Mouse (Mus musculus) CH12.LX (cell line): ENCODE results near the gene S100a2. TPM values are rescaled to one million over a fixed set of nuclear protein-coding genes. Genes with fewer than 3 reads are reported as not detected.

Experiments
- DNase-seq: peaks from one replicate; pipeline ENCODE4 v3.0.0-alpha.2; 2013; ENCODE audit errors: extremely low read depth
- H3K27ac ChIP-seq: 2 replicates; pipeline ENCODE4 v1.5.1; 2012; ENCODE audit warnings: low read depth, mild to moderate bottlenecking, control low read depth, moderate library complexity; ENCODE audit not compliant: insufficient read depth
- H3K27me3 ChIP-seq: replicated peaks from 2 replicates; pipeline ENCODE3; 2012; ENCODE audit warnings: inconsistent platforms
- H3K36me3 ChIP-seq, 2 experiments: replicated peaks in 1 of 2; 2 replicates each; pipeline versions ENCODE3 to v1.6.1; 2012; ENCODE audit warnings: inconsistent platforms in 1 of 2, low read length in 1 of 2, mild to moderate bottlenecking in 1 of 2, mixed read lengths in 1 of 2, moderate library complexity in 1 of 2; ENCODE audit not compliant: control insufficient read depth in 1 of 2, insufficient read depth in 1 of 2
- H3K4me1 ChIP-seq, 2 experiments: 2 replicates each; pipeline ENCODE4 v1.6.1; 2012; ENCODE audit warnings: inconsistent platforms in 1 of 2, moderate library complexity in 1 of 2; ENCODE audit not compliant: insufficient read depth in 2 of 2, control insufficient read depth in 1 of 2
- H3K4me2 ChIP-seq: 2 replicates; pipeline ENCODE4 v1.6.1; 2012; ENCODE audit warnings: low read depth, mild to moderate bottlenecking, control low read depth; ENCODE audit not compliant: poor library complexity, insufficient read depth, severe bottlenecking
- H3K4me3 ChIP-seq, 3 experiments: fragments of 150-350 bp in 1 of 3; sonication (generic) in 1 of 3; replicated peaks in 1 of 3; 2 replicates each; pipeline versions ENCODE3 to v1.5.1; 2011 to 2012; ENCODE audit warnings: low read depth in 2 of 3, low read length in 2 of 3, mild to moderate bottlenecking in 2 of 3, moderate library complexity in 2 of 3, control low read depth in 1 of 3, improper control_type of control experiment in 1 of 3, inconsistent platforms in 1 of 3, mixed read lengths in 1 of 3; ENCODE audit not compliant: poor library complexity in 1 of 3
- H3K79me2 ChIP-seq: replicated peaks from 2 replicates; pipeline ENCODE4 v1.6.1; 2012; ENCODE audit warnings: mild to moderate bottlenecking, moderate library complexity; ENCODE audit not compliant: control insufficient read depth, poor library complexity, insufficient read depth, severe bottlenecking; ENCODE audit errors: extremely low read depth
- H3K9ac ChIP-seq: 2 replicates; pipeline ENCODE4 v1.6.1; 2012; ENCODE audit warnings: low read depth, mild to moderate bottlenecking, control low read depth, moderate library complexity; ENCODE audit not compliant: insufficient read depth
- H3K9me3 ChIP-seq: replicated peaks from 2 replicates; pipeline ENCODE3; 2012; ENCODE audit warnings: low read length, inconsistent platforms, mixed read lengths
- BHLHE40 ChIP-seq: IDR thresholded peaks from 2 replicates; pipeline ENCODE4 v1.6.1; 2011; ENCODE audit warnings: mild to moderate bottlenecking, low read depth, low read length, improper control_type of control experiment
- CTCF ChIP-seq, 2 experiments: IDR thresholded peaks in 1 of 2; conservative IDR thresholded peaks in 1 of 2; 2 replicates each; pipeline ENCODE4 v1.5.1; 2011 to 2012; ENCODE audit warnings: low read depth in 2 of 2, low read length in 2 of 2, improper control_type of control experiment in 1 of 2, inconsistent platforms in 1 of 2, mild to moderate bottlenecking in 1 of 2, moderate library complexity in 1 of 2
- EP300 ChIP-seq: IDR thresholded peaks from 2 replicates; pipeline ENCODE4 v1.6.1; 2011; ENCODE audit warnings: low read length, improper control_type of control experiment
- ETS1 ChIP-seq: conservative IDR thresholded peaks from 2 replicates; pipeline ENCODE4 v1.6.1; 2012; ENCODE audit warnings: low read depth, mild to moderate bottlenecking, inconsistent platforms, low read length, improper control_type of control experiment, moderate library complexity
- HCFC1 ChIP-seq: IDR thresholded peaks from 2 replicates; pipeline ENCODE4 v1.6.1; 2012; ENCODE audit warnings: low read depth, mild to moderate bottlenecking, inconsistent platforms, low read length, improper control_type of control experiment
- JUN ChIP-seq: IDR thresholded peaks from 2 replicates; pipeline ENCODE4 v1.6.1; 2011; ENCODE audit warnings: low read depth, mild to moderate bottlenecking, low read length, improper control_type of control experiment, moderate library complexity; ENCODE audit not compliant: insufficient read depth
- MAFK ChIP-seq: IDR thresholded peaks from 2 replicates; pipeline ENCODE4 v1.6.1; 2011; ENCODE audit warnings: low read length, improper control_type of control experiment; ENCODE audit not compliant: insufficient replicate concordance
- NELFE ChIP-seq: IDR thresholded peaks from 2 replicates; pipeline ENCODE4 v1.6.1; 2011; ENCODE audit warnings: low read depth, low read length, improper control_type of control experiment
- NRF1 ChIP-seq: IDR thresholded peaks from 2 replicates; pipeline ENCODE4 v1.6.1; 2014; ENCODE audit warnings: low read depth, mild to moderate bottlenecking, inconsistent platforms, low read length, improper control_type of control experiment, moderate library complexity
- PAX5 ChIP-seq: IDR thresholded peaks from 2 replicates; pipeline ENCODE4 v1.6.1; 2012; ENCODE audit warnings: low read length, inconsistent platforms, mixed read lengths
- POLR2A ChIP-seq: IDR thresholded peaks from 2 replicates; pipeline ENCODE4 v1.6.1; 2011; ENCODE audit warnings: low read depth, mild to moderate bottlenecking, improper control_type of control experiment, low read length
- RAD21 ChIP-seq: IDR thresholded peaks from 2 replicates; pipeline ENCODE4 v1.6.1; 2011; ENCODE audit warnings: low read depth, mild to moderate bottlenecking, low read length, improper control_type of control experiment, moderate library complexity
- RCOR1 ChIP-seq: conservative IDR thresholded peaks from 2 replicates; pipeline ENCODE4 v1.6.1; 2012; ENCODE audit warnings: low read depth, mild to moderate bottlenecking, inconsistent platforms, low read length, improper control_type of control experiment
- SMC3 ChIP-seq: IDR thresholded peaks from 2 replicates; pipeline ENCODE4 v1.6.1; 2011; ENCODE audit warnings: low read depth, low read length, improper control_type of control experiment
- TBP ChIP-seq: conservative IDR thresholded peaks from 2 replicates; pipeline ENCODE4 v1.6.1; 2011; ENCODE audit warnings: low read depth, low read length, improper control_type of control experiment
- UBTF ChIP-seq: IDR thresholded peaks from 2 replicates; pipeline ENCODE4 v1.6.1; 2012; ENCODE audit warnings: low read depth, mild to moderate bottlenecking, inconsistent platforms, low read length, improper control_type of control experiment, moderate library complexity
- USF1 ChIP-seq: IDR thresholded peaks from 2 replicates; pipeline ENCODE4 v1.6.1; 2014; ENCODE audit warnings: low read depth, mild to moderate bottlenecking, inconsistent platforms, low read length, improper control_type of control experiment
- USF2 ChIP-seq: conservative IDR thresholded peaks from 2 replicates; pipeline ENCODE4 v1.6.1; 2011; ENCODE audit warnings: low read depth, low read length, improper control_type of control experiment
- ZKSCAN1 ChIP-seq: IDR thresholded peaks from 2 replicates; pipeline ENCODE4 v1.6.1; 2012; ENCODE audit warnings: low read depth, inconsistent platforms, low read length, improper control_type of control experiment, borderline replicate concordance
- dilution Hi-C: fragments of 300-500 bp; cut with MboI; formaldehyde crosslinking; loops from 2 replicates; pipeline ENCODE4 v1.14.3; 2020; ENCODE audit warnings: low sequenced_read_pairs; ENCODE audit not compliant: extremely low pct_unique_long_range_greater_than_20kb, extremely low pct_ligation_motif_present
- in situ Hi-C: fragments of 300-500 bp; cut with MboI; formaldehyde crosslinking; loops from 3 replicates; pipeline ENCODE4 v1.14.3; 2019; ENCODE audit warnings: low sequenced_read_pairs, low pct_ligation_motif_present, low pct_unique_long_range_greater_than_20kb, mixed read lengths
- polyA plus RNA-seq: library from polyadenylated mRNA; unstranded; fragments of >175 nt; gene quantifications from 2 replicates; pipeline ENCODE4 v1.2.1, GENCODE M21; 2012; ENCODE audit warnings: low read depth; ENCODE audit not compliant: insufficient read length
- total RNA-seq, 2 experiments: library from RNA; depleted of rRNA; stranded (reverse); fragments of 300-350 nt in 1 of 2; fragments of >200 nt in 1 of 2; gene quantifications; 2 replicates each; pipeline ENCODE4 v1.2.3; 2012 to 2014

S100a2 gene
- total and polyA plus RNA-seq, 3 experiments = not detected

DNA sequence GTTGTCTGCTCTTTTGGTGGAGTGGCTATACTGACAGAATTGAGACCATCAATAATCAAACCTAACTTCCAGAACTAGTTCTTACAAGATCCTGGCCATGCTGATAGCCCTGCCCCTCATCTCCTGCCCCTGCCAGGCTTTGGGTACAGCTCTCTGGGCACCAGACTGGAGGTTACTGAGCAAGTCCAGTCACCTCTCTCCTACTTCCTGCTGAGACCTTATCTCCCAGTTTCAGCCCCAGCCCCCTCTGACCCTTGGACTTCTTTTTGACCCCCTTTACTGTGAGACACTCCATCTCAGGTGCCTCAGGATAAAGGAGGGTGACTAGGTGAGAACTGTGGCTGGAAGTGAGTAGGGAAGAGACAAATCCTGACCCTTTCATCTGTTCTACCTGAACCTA is 19.1 kb downstream of the S100a2 start:
- peaks cover 0 to 35% of the 10 kb centered on the region in 2 experiments; a peak in 2 of 4 replicates for H3K4me1 ChIP-seq
- H3K9me3 ChIP-seq = no peaks in the 10 kb centered on the region
- DNase-seq = no peak
- no peak overlapping the region for H3K4me2 ChIP-seq
- in situ Hi-C loops (no loop called here), dilution Hi-C loops (no loop called here)
- H3K27ac ChIP-seq = no peak overlapping the region
- no peak for TF ChIP-seq ETS1
- TF ChIP-seq RCOR1 = no peak
- no peak for TF ChIP-seq TBP
- TF ChIP-seq USF1 = no peak
- no peak for TF ChIP-seq UBTF
- no peak for TF ChIP-seq MAFK
- TF ChIP-seq JUN = no peak
- no peak for TF ChIP-seq BHLHE40
- TF ChIP-seq NELFE = no peak
- TF ChIP-seq EP300 = no peak
- peaks cover 2% of the 10 kb centered on the region for H3K27me3 ChIP-seq
- H3K9ac ChIP-seq = no peak overlapping the region
- no peaks in the 10 kb centered on the region for H3K79me2 ChIP-seq
- H3K36me3 ChIP-seq = no peaks in the 10 kb centered on the region
- no peak overlapping the region for H3K4me3 ChIP-seq

GRCm38 (mm10) chr3:90611494-90611893 is 21.4 kb downstream of the S100a2 start:
- H3K79me2 ChIP-seq = no peaks in the 10 kb centered on the region
- H3K4me2 ChIP-seq = no peak overlapping the region
- H3K27me3 ChIP-seq = peaks cover 2% of the 10 kb centered on the region
- dilution Hi-C loops (no loop called here), in situ Hi-C loops (loop anchor here (5.0 kb wide), 1 partner anchor 104 kb away; the partner anchor contains the start of gene Chtop)
- DNase-seq = no peak
- no peak for TF ChIP-seq NRF1
- TF ChIP-seq SMC3 = no peak
- no peak for TF ChIP-seq CTCF (conservative IDR thresholded peaks at IDR 0.05 in 1 of 2, IDR thresholded peaks at IDR 0.05 in 1 of 2; ENCODE audit: low read depth in 2 of 2, low read length in 2 of 2)
- TF ChIP-seq POLR2A = no peak
- no peak for TF ChIP-seq USF2
- no peak for TF ChIP-seq UBTF
- TF ChIP-seq ZKSCAN1 = no peak
- no peak for TF ChIP-seq PAX5
- TF ChIP-seq JUN = no peak
- no peak for TF ChIP-seq RAD21
- no peak for TF ChIP-seq RCOR1
- TF ChIP-seq HCFC1 = no peak
- no peak overlapping the region for H3K9ac ChIP-seq
- H3K9me3 ChIP-seq = no peaks in the 10 kb centered on the region
- H3K4me3 ChIP-seq = no peak overlapping the region
- H3K27ac ChIP-seq = no peak overlapping the region
- no peaks in the 10 kb centered on the region for H3K36me3 ChIP-seq
- H3K4me1 ChIP-seq = peaks cover 0 to 42% of the 10 kb centered on the region in 2 experiments; a peak in 2 of 4 replicates
